Mouse (Mus musculus): ENCODE results near the gene Eif4h. TPM values are rescaled to one million over a fixed set of nuclear protein-coding genes. Genes with fewer than 3 reads are reported as not detected.

Eif4h gene
- polyA plus RNA-seq, 1 experiment, result 125 TPM

GRCm38 (mm10) chr5:134680238-134680637, 40.9 kb upstream of the Eif4h start:
- Histone ChIP-seq H3K27me3 (ENCODE audit: control insufficient read depth, insufficient read depth, low read length) (no peaks in the 10 kb centered on the region), H3K36me3 (ENCODE audit: control insufficient read depth, insufficient read depth, low read length) (no peaks in the 10 kb centered on the region), H3K4me3 (ENCODE audit: extremely low read depth, insufficient read depth, insufficient read length) (no peak overlapping the region), H3K4me1 (ENCODE audit: control insufficient read depth, insufficient read depth, insufficient read length) (peaks cover 21% of the 10 kb centered on the region; the same call in 1 of the 2 replicates), H3K27ac (ENCODE audit: insufficient read depth, low read length) (no peak overlapping the region)
- 89% methylated on average over 12 of the region's 12 CpGs for WGBS
- DNase-seq (ENCODE audit: low read depth in 1 of 2, low spot score in 2 of 2), result no peak
- TF ChIP-seq CTCF (IDR thresholded peaks at IDR 0.05; ENCODE audit: extremely low read depth, insufficient read depth, insufficient read length, insufficient replicate concordance) (no peak), POLR2A (IDR thresholded peaks at IDR 0.05; ENCODE audit: low read depth, low read length) (no peak)

GRCm38 (mm10) chr5:134678827-134679546, 39.7 kb upstream of the Eif4h start:
- Histone ChIP-seq H3K4me3 (ENCODE audit: extremely low read depth, insufficient read depth, insufficient read length) (no peak overlapping the region), H3K36me3 (ENCODE audit: control insufficient read depth, insufficient read depth, low read length) (no peaks in the 10 kb centered on the region), H3K4me1 (ENCODE audit: control insufficient read depth, insufficient read depth, insufficient read length) (peaks cover 21% of the 10 kb centered on the region; the same call in 1 of the 2 replicates), H3K27me3 (ENCODE audit: control insufficient read depth, insufficient read depth, low read length) (no peaks in the 10 kb centered on the region), H3K27ac (ENCODE audit: insufficient read depth, low read length) (peak overlapping the region; percentile 65)
- no peak for TF ChIP-seq CTCF (IDR thresholded peaks at IDR 0.05; ENCODE audit: extremely low read depth, insufficient read depth, insufficient read length, insufficient replicate concordance)
- no peak for TF ChIP-seq POLR2A (IDR thresholded peaks at IDR 0.05; ENCODE audit: low read depth, low read length)
- DNase-seq (ENCODE audit: low read depth in 1 of 2, low spot score in 2 of 2), result no peak
- WGBS, result 60% methylated on average over 8 of the region's 8 CpGs

GRCm38 (mm10) chr5:134678031-134678430, 38.7 kb upstream of the Eif4h start:
- 35% methylated on average over 3 of the region's 3 CpGs for WGBS
- H3K4me3 ChIP-seq (ENCODE audit: extremely low read depth, insufficient read depth, insufficient read length), result peak overlapping the region; percentile 47; the same call in 1 of the 2 replicates
- H3K27ac ChIP-seq (ENCODE audit: insufficient read depth, low read length), result peak overlapping the region; percentile 65
- peak in 1 of 2 experiments; percentile 14 for DNase-seq (ENCODE audit: low read depth in 1 of 2, low spot score in 2 of 2)
- no peaks in the 10 kb centered on the region for H3K36me3 ChIP-seq (ENCODE audit: control insufficient read depth, insufficient read depth, low read length)
- no peaks in the 10 kb centered on the region for H3K27me3 ChIP-seq (ENCODE audit: control insufficient read depth, insufficient read depth, low read length)
- peaks cover 21% of the 10 kb centered on the region; the same call in 1 of the 2 replicates for H3K4me1 ChIP-seq (ENCODE audit: control insufficient read depth, insufficient read depth, insufficient read length)
- TF ChIP-seq POLR2A (IDR thresholded peaks at IDR 0.05; ENCODE audit: low read depth, low read length), result no peak
- TF ChIP-seq CTCF (IDR thresholded peaks at IDR 0.05; ENCODE audit: extremely low read depth, insufficient read depth, insufficient read length, insufficient replicate concordance), result no peak

GRCm38 (mm10) chr5:134677491-134677890, 38.2 kb upstream of the Eif4h start:
- Histone ChIP-seq H3K27ac (ENCODE audit: insufficient read depth, low read length) (peak overlapping the region; percentile 65), H3K27me3 (ENCODE audit: control insufficient read depth, insufficient read depth, low read length) (no peaks in the 10 kb centered on the region), H3K4me3 (ENCODE audit: extremely low read depth, insufficient read depth, insufficient read length) (peak overlapping the region; percentile 47; the same call in 1 of the 2 replicates), H3K36me3 (ENCODE audit: control insufficient read depth, insufficient read depth, low read length) (0 out of 2 replicates have a peak, but pooled peaks cover under 1% of the 10 kb centered on the region), H3K4me1 (ENCODE audit: control insufficient read depth, insufficient read depth, insufficient read length) (peaks cover 21% of the 10 kb centered on the region; the same call in 1 of the 2 replicates)
- DNase-seq (ENCODE audit: low read depth in 1 of 2, low spot score in 2 of 2), result no peak
- WGBS, result 56% methylated on average over 5 of the region's 5 CpGs
- TF ChIP-seq POLR2A (IDR thresholded peaks at IDR 0.05; ENCODE audit: low read depth, low read length) (no peak), CTCF (IDR thresholded peaks at IDR 0.05; ENCODE audit: extremely low read depth, insufficient read depth, insufficient read length, insufficient replicate concordance) (no peak)

- peak in 1 of 2 experiments; percentile 21 for DNase-seq (ENCODE audit: low read depth in 1 of 2, low spot score in 2 of 2)
- H3K36me3 ChIP-seq (ENCODE audit: control insufficient read depth, insufficient read depth, low read length), result 0 out of 2 replicates have a peak, but pooled peaks cover 2% of the 10 kb centered on the region
- H3K4me3 ChIP-seq (ENCODE audit: extremely low read depth, insufficient read depth, insufficient read length), result peak overlapping the region; percentile 37; the same call in 1 of the 2 replicates
- H3K27me3 ChIP-seq (ENCODE audit: control insufficient read depth, insufficient read depth, low read length), result no peaks in the 10 kb centered on the region
- TF ChIP-seq POLR2A (IDR thresholded peaks at IDR 0.05; ENCODE audit: low read depth, low read length) (no peak), CTCF (IDR thresholded peaks at IDR 0.05; ENCODE audit: extremely low read depth, insufficient read depth, insufficient read length, insufficient replicate concordance) (no peak)
- WGBS, result 13% methylated on average over 14 of the region's 14 CpGs
- H3K4me1 ChIP-seq (ENCODE audit: control insufficient read depth, insufficient read depth, insufficient read length), result peaks cover 21% of the 10 kb centered on the region; the same call in 1 of the 2 replicates
- H3K27ac ChIP-seq (ENCODE audit: insufficient read depth, low read length), result peak overlapping the region; percentile 56
These were observed 36.9 kb upstream of the Eif4h start for GRCm38 (mm10) chr5:134675956-134676759.

- no peaks in the 10 kb centered on the region for H3K27me3 ChIP-seq (ENCODE audit: control insufficient read depth, insufficient read depth, low read length)
- no peak for TF ChIP-seq POLR2A (IDR thresholded peaks at IDR 0.05; ENCODE audit: low read depth, low read length)
- TF ChIP-seq CTCF (IDR thresholded peaks at IDR 0.05; ENCODE audit: extremely low read depth, insufficient read depth, insufficient read length, insufficient replicate concordance), result no peak
- DNase-seq (ENCODE audit: low read depth in 1 of 2, low spot score in 2 of 2), result no peak
- WGBS, result 89% methylated on average over 5 of the region's 5 CpGs
- peaks cover 21% of the 10 kb centered on the region; the same call in 1 of the 2 replicates for H3K4me1 ChIP-seq (ENCODE audit: control insufficient read depth, insufficient read depth, insufficient read length)
- no peak overlapping the region for H3K4me3 ChIP-seq (ENCODE audit: extremely low read depth, insufficient read depth, insufficient read length)
- H3K27ac ChIP-seq (ENCODE audit: insufficient read depth, low read length), result no peak overlapping the region
- peaks cover 4% of the 10 kb centered on the region; the same call in 1 of the 2 replicates for H3K36me3 ChIP-seq (ENCODE audit: control insufficient read depth, insufficient read depth, low read length)
These were observed 35.7 kb upstream of the Eif4h start for GRCm38 (mm10) chr5:134674977-134675376.
